Mouse (Mus musculus) heart, adult 2 months (tissue): ENCODE results near the gene Nbeal2. TPM values are rescaled to one million over a fixed set of nuclear protein-coding genes. Genes with fewer than 3 reads are reported as not detected.
"Not testable (repeated sequence)": the region's sequence is repeated elsewhere in the genome, so short reads cannot be mapped to it uniquely, and the experiment has no call there.

Experiments used
- DNase-seq, 2 experiments: peaks; one replicate each; pipeline ENCODE4 v3.0.0; 2021
- H3K27ac ChIP-seq: fragments of 200-600 bp; 2 replicates; pipeline ENCODE4 v1.8.1; 2022
- H3K27me3 ChIP-seq: fragments of 200-500 bp; 2 replicates; pipeline ENCODE4 v1.6.1; 2012; ENCODE audit warnings: mild to moderate bottlenecking, low read length, inconsistent platforms, mixed read lengths; ENCODE audit not compliant: control insufficient read depth, insufficient read depth
- H3K36me3 ChIP-seq: fragments of 200-500 bp; 2 replicates; pipeline ENCODE4 v1.6.1; 2012; ENCODE audit warnings: low read length, inconsistent platforms; ENCODE audit not compliant: control insufficient read depth, insufficient read depth
- H3K4me1 ChIP-seq: fragments of 200-500 bp; 2 replicates; pipeline ENCODE4 v1.6.1; 2011; ENCODE audit warnings: low read length; ENCODE audit not compliant: control insufficient read depth, insufficient read depth
- H3K4me3 ChIP-seq: fragments of 200-600 bp; 2 replicates; pipeline ENCODE4 v1.8.1; 2022
- H3K79me2 ChIP-seq: fragments of 200-500 bp; replicated peaks from 2 replicates; pipeline ENCODE4 v1.6.1; 2012; ENCODE audit warnings: mild to moderate bottlenecking, inconsistent platforms, low read length, moderate library complexity, mixed read lengths; ENCODE audit not compliant: control insufficient read depth, insufficient read depth
- H3K9ac ChIP-seq: fragments of 200-500 bp; 2 replicates; pipeline ENCODE4 v1.6.1; 2012; ENCODE audit warnings: low read depth, mild to moderate bottlenecking, control low read depth, inconsistent platforms, low read length, mixed read lengths
- CTCF ChIP-seq: fragments of 200-600 bp; IDR thresholded peaks from 2 replicates; pipeline ENCODE4 v1.8.1; 2022; ENCODE audit warnings: antibody characterized with exemption, mild to moderate bottlenecking, moderate library complexity
- EP300 ChIP-seq: fragments of 200-500 bp; IDR thresholded peaks from 2 replicates; pipeline ENCODE4 v1.6.1; 2011; ENCODE audit warnings: low read depth, low read length, control low read depth; ENCODE audit not compliant: insufficient read depth
- POLR2A ChIP-seq: fragments of 200-500 bp; IDR thresholded peaks from 2 replicates; pipeline ENCODE4 v1.6.1; 2011; ENCODE audit warnings: mild to moderate bottlenecking, low read depth, low read length, control low read depth; ENCODE audit not compliant: insufficient read depth
- WGBS: fragments of 180-500 bp; shearing (Covaris S2); methylation state at CpG from one replicate; pipeline ENCODE4 v1.1.7; 2018; 5-methylcytosine and 5-hydroxymethylcytosine counted together
- intact Hi-C: fragments of 180-260 bp; cut with DNase I; formaldehyde crosslinking; loops from one replicate; pipeline ENCODE4 v1.15.1; 2025
- polyA plus RNA-seq: library from polyadenylated mRNA; depleted of rRNA; stranded (reverse); fragments of >200 nt; gene quantifications from 2 replicates; pipeline ENCODE4 v1.2.3, GENCODE M21; 2012
- total RNA-seq, 2 experiments: library from RNA; stranded (reverse); gene quantifications; 2 replicates each; pipeline ENCODE4 v1.2.3; 2021

The Nbeal2 gene
- total and polyA plus RNA-seq, 3 experiments = 7.6 to 18.4 (median 8.5) TPM

GRCm38 (mm10) chr9:110685591-110685990 is 31.6 kb upstream of the Nbeal2 start:
- Histone ChIP-seq H3K27ac (peak overlapping the region; percentile 79), H3K79me2 (no peaks in the 10 kb centered on the region; the same call in 1 of the 2 replicates), H3K27me3 (no peaks in the 10 kb centered on the region), H3K4me3 (no peak overlapping the region), H3K9ac (no peak overlapping the region), H3K4me1 (peaks cover 39% of the 10 kb centered on the region), H3K36me3 (no peaks in the 10 kb centered on the region; the same call in none of the 2 replicates)
- 45% methylated on average over 5 of the region's 5 CpGs for WGBS
- intact Hi-C loops = no loop called here
- DNase-seq = peak in 1 of 2 experiments; percentile 46
- TF ChIP-seq POLR2A = no peak
- no peak for TF ChIP-seq EP300
- no peak for TF ChIP-seq CTCF

- 68% methylated on average over 8 of the region's 8 CpGs for WGBS
- Histone ChIP-seq H3K36me3 (no peaks in the 10 kb centered on the region; the same call in none of the 2 replicates), H3K27me3 (no peaks in the 10 kb centered on the region), H3K79me2 (no peaks in the 10 kb centered on the region; the same call in 1 of the 2 replicates), H3K9ac (no peak overlapping the region; the same call in 1 of the 2 replicates), H3K4me1 (peaks cover 39% of the 10 kb centered on the region), H3K4me3 (no peak overlapping the region), H3K27ac (peak overlapping the region; percentile 79)
- DNase-seq = no peak
- TF ChIP-seq CTCF (no peak), POLR2A (no peak), EP300 (no peak)
- intact Hi-C loops = no loop called here
These were observed 31.2 kb upstream of the Nbeal2 start for GRCm38 (mm10) chr9:110685187-110685586.

GRCm38 (mm10) chr9:110684100-110684831 is 30.3 kb upstream of the Nbeal2 start:
- H3K79me2 ChIP-seq = no peaks in the 10 kb centered on the region; the same call in 1 of the 2 replicates
- TF ChIP-seq EP300 = peak; percentile 5; the same call in 1 of the 2 replicates
- no peak for TF ChIP-seq POLR2A
- no peaks in the 10 kb centered on the region; the same call in none of the 2 replicates for H3K36me3 ChIP-seq
- DNase-seq = peak; percentile 68 to 79
- H3K4me1 ChIP-seq = peaks cover 39% of the 10 kb centered on the region
- no peaks in the 10 kb centered on the region for H3K27me3 ChIP-seq
- intact Hi-C loops = no loop called here
- H3K4me3 ChIP-seq = no peak overlapping the region
- WGBS = 17% methylated on average over 6 of the region's 6 CpGs
- peak overlapping the region; percentile 27 for H3K9ac ChIP-seq
- H3K27ac ChIP-seq = peak overlapping the region; percentile 79

DNA sequence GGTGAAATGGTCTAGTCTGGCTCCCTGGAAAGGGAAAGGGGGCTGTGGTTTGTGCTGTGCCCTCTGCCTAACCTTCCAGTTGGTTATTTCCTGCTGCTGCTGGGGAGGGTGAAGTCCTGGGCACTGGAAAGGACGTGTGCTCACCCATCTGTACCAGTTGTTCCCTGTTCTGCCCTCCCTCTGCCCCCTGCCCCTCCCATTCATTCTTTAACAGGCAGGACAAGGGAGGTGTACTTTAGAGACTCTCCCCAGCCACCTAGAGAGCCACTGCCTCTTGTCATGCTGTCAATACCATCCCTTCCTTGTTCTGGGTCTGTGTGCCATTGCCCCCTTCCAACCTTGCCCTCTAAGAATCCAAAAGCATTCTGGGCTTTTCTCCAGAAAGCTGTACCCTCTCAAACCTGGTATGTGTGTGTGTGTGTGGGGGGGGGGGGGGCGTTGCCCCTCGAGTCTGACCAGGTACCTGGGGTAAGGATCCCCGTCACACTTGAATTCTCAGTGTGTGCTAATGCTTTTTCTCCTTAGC is 29.7 kb upstream of the Nbeal2 start:
- intact Hi-C loops = no loop called here
- no peak overlapping the region for H3K4me3 ChIP-seq

DNA sequence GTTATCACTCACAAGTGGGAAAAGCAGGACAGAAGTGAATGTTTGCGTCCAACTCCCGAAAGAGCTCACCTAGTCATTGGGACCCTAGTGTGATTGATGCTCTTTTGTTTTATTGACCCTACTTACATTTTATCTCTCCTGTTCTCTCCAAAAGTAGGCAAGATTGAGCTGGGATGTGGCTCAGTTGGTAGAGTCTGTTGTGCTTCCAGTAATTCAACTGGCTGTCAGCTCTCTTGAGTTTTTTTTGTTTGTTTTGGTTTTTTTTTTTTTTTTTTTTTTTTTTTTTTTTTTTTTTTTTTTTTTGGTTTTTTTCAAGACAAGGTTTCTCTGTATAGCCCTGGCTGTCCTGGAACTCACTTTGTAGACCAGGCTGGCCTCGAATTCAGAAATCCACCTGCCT is 28.7 kb upstream of the Nbeal2 start:
- intact Hi-C loops, H3K27me3 ChIP-seq, DNase-seq, H3K4me3 ChIP-seq, H3K79me2 ChIP-seq, H3K36me3 ChIP-seq, H3K27ac ChIP-seq, H3K9ac ChIP-seq: not testable (repeated sequence)
- H3K4me1 ChIP-seq = peaks cover 39% of the 10 kb centered on the region
- 82% methylated on average over 3 of the region's 3 CpGs for WGBS

More for the DNA sequence above, 29.7 kb upstream of the Nbeal2 start:
- peak in 1 of 2 experiments; percentile 32 for DNase-seq
- H3K4me1 ChIP-seq = peaks cover 36% of the 10 kb centered on the region
- TF ChIP-seq CTCF (no peak), EP300 (no peak), POLR2A (no peak)
- peak overlapping the region; percentile 14; the same call in 1 of the 2 replicates for H3K9ac ChIP-seq
- no peaks in the 10 kb centered on the region; the same call in 1 of the 2 replicates for H3K79me2 ChIP-seq
- 31% methylated on average over 4 of the region's 4 CpGs for WGBS
- no peaks in the 10 kb centered on the region for H3K27me3 ChIP-seq
- peak overlapping the region; percentile 79 for H3K27ac ChIP-seq
- H3K36me3 ChIP-seq = no peaks in the 10 kb centered on the region; the same call in none of the 2 replicates

DNA sequence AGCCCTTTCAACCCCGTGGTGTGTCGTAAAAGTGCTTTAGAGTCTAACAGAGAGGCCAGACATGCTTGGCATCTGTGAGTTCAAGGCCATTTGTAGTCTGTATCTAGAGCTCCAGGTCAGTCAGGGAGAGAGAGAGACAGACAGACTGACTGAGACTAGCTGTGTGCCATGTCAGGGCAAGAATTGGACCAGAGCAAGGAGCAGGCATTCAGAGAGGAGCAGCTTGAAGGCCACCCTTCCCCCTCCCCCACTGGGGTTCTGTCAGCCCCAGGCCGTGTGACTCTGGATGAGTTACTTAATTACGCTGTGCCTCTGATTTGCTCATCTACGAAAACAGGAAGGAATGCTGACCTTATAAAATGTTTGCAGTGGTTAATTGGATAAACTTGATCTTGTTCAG is 28.3 kb upstream of the Nbeal2 start:
- intact Hi-C loops = no loop called here
- Histone ChIP-seq H3K4me3 (no peak overlapping the region), H3K27ac (no peak overlapping the region), H3K27me3 (no peaks in the 10 kb centered on the region), H3K79me2 (no peaks in the 10 kb centered on the region; the same call in 1 of the 2 replicates), H3K36me3 (no peaks in the 10 kb centered on the region; the same call in none of the 2 replicates), H3K4me1 (peaks cover 42% of the 10 kb centered on the region), H3K9ac (no peak overlapping the region)
- no peak for DNase-seq
- TF ChIP-seq CTCF (no peak), POLR2A (no peak)
- WGBS = 46% methylated on average over 5 of the region's 5 CpGs
